Mouse (Mus musculus): ENCODE data around the gene Ccl20.

The Ccl20 gene

DNA sequence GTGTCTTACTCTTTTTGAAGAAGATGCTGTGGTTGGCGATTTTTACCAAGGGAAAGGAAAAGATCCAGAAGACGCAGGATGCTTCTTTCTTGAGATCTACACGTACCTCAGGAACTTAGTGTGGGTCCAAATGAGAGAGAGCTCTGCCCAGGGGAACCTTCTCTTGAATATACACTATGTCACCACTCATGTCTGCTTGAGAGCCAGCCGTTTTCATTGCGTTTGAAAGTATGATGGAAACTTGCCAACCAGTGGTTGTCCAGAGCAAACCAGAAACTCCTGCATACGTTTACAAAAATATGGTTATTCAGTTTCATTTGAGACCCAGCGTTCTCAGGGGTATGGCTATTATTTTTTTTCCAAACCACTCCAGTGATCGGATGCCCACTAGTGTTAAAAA, 24.9 kb downstream of the Ccl20 start:
- no peak for DNase-seq (ENCODE audit: low spot score)

DNA sequence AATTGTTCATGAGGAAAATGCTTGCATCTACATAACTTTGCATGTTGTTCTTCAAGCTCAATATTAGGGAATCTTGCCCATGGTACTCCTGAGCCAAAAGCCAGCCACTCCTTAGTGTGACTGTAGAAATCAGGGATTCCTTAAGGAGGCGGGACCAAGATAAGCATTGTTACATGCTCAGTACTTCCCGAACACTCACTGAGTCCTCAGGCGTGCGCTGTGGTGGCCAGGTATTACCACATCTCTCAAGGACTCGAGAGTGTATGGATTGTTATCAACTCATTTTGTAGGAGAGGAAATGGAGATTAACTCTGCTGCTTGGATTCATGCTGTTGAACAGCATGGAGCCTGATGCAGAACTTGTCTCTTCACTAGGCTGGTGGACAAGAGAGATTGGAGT, 25.5 kb downstream of the Ccl20 start:
- DNase-seq (ENCODE audit: low spot score), result no peak

DNA sequence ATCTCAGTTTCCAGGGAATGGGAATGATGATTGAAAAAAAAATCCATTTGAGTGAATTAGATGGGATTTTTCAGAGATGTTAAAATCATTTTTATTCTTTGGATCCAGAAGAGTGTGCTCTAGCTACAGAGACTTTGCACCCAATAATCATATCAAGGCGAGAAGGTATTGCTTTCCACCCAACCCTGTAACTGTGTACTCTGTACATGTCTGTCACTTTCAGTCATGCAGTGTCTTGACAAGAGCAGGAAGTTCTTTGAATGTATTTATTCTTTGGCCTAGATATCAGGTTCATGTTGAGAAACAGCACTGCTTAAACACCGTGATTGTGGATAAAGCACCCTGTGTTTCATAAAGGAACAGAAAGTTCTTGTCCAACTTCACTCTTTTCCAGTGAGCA, 30.0 kb downstream of the Ccl20 start:
- DNase-seq (ENCODE audit: low spot score), result no peak

- DNase-seq (ENCODE audit: low spot score), result no peak
Observed at GRCm38 (mm10) chr1:83150227-83150626, 33.7 kb downstream of the Ccl20 start.

DNA sequence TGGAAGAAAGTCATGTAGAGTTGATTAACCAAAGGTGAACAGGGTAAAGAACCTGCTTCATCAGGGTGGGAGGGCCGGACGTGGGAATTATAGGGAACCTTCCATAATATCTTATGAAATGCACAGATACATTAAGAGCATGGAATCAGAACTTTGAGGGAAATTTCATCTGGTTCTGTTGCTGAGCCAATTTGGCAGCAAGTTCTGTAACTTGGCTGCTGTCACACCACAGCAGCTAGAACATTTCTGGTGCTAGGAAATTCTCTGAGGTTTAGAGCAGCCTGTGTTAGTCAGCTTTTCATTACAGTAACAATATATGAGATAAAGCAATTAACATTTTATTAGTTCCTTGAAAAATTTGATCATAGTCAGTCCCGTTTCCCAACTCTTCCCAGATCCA, 36.4 kb downstream of the Ccl20 start:
- DNase-seq (ENCODE audit: low spot score), result no peak

- no peak for DNase-seq (ENCODE audit: low spot score)
Observed at GRCm38 (mm10) chr1:83156876-83157275, 40.3 kb downstream of the Ccl20 start.

- peak; percentile 6 for DNase-seq (ENCODE audit: low spot score)
Observed at GRCm38 (mm10) chr1:83159603-83160002, 43.0 kb downstream of the Ccl20 start, which contains the start of gene Daw1. Gene Daw1 (plus strand): TSS chr1:83159752.

DNA sequence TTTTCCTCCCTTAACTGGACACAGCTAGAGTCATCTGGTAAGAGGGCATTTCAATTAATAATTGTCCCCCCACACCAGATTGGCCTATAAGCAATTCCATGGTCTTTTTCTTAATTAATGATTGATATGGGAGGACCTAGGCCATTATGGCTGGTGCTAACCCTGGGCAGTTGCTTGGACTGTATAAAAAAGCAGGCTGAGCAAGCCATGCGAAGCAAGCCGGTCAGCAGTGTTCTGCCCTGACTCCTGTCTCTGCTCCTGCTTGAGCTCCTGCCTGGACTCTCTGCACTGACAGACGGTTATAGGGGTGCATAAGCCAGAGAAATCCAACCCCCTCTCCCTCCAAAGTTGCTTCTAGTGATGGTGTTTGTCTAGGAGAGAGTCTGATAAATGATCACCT, 45.1 kb downstream of the Ccl20 start:
- DNase-seq (ENCODE audit: low spot score), result no peak

DNA sequence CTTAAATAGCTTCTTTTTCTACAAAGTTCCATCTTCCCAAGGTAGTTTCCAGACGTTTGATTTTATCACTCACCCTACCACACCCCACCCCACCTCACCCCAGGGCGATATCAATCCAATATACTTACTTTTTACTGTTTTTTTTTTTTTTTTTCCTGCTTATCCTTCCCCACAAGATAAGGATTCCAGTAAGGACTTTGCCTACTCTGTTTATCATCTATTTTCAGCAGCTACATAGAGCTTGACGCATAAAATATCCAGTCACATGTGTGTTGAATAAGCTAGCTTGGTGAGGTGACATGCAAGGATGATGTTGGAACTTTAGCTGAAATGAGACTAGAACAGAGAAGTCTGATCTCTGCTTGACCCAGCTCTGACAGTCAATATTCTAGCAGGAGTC, 47.5 kb downstream of the Ccl20 start:
- no peak for DNase-seq (ENCODE audit: low spot score)
